Mouse (Mus musculus): ENCODE results near the gene Ryr3.
A peak's percentile ranks its signal among the peaks of the same experiment; 100 is the strongest.

- TF ChIP-seq CEBPB (IDR thresholded peaks at IDR 0.05; ENCODE audit: insufficient read depth, poor library complexity, severe bottlenecking) (no peak), POLR2A (IDR thresholded peaks at IDR 0.05; ENCODE audit: insufficient read length, low read depth) (no peak), MAX (IDR thresholded peaks at IDR 0.05; ENCODE audit: low read depth) (no peak), USF1 (IDR thresholded peaks at IDR 0.05; ENCODE audit: low read depth) (no peak), MYOD1 (IDR thresholded peaks at IDR 0.05; ENCODE audit: control insufficient read depth in 1 of 3, insufficient read length in 2 of 3, low read depth in 2 of 3) (peak in 1 of 3 experiments; percentile 14)
Measured at GRCm38 (mm10) chr2:113187158-113187557, 29.7 kb downstream of the Ryr3 start.

All from myocyte (in vitro differentiated cells).